Mouse (Mus musculus): Measurements from ENCODE around the gene Map7d1.

DNA sequence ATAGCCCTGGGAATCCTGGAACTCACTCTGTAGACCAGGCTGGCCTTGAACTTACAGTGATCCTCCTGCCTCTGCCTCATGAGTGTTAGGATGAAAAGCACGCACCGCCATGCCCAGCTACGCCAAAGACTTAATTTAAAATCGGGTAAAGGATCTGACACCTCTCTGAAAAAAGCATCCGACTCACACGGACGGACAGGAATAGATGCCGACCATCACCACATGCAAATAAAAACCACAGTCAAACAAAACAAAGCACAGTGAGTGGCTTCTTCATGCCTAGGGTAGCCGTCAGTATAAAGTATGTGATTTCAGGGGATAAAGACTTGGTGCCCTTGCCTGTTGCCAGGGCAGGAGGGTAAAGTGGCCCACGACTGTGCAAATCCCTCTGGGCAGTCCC, 36.1 kb downstream of the Map7d1 start:
- TF ChIP-seq CTCF (conservative IDR thresholded peaks at IDR 0.05; ENCODE audit: low read length): no peak
- TF ChIP-seq NANOG (IDR thresholded peaks at IDR 0.05; ENCODE audit: borderline replicate concordance, low read length): no peak

All from E14TG2a.4 (cell line).